Mouse (Mus musculus) neural tube, embryonic 14.5 days (tissue): ENCODE data around the gene Mrpl53. TPM values are rescaled to one million over a fixed set of nuclear protein-coding genes. Genes with fewer than 3 reads are reported as not detected.

Source experiments
- ATAC-seq: fragments of 200-750 bp; cut with Nextera tagmentation; 2 replicates; pipeline ENCODE4 v1.8.0; 2017; ENCODE audit warnings: low read depth, mild to moderate bottlenecking, moderate TSS enrichment, moderate library complexity
- H3K27ac ChIP-seq: fragments of 300-500 bp; sonication (generic); 2 replicates; pipeline ENCODE4 v1.5.1; 2014; ENCODE audit warnings: low read depth, mild to moderate bottlenecking, control low read depth, low read length, moderate library complexity, mixed read lengths
- H3K27me3 ChIP-seq: fragments of 300-500 bp; sonication (generic); 2 replicates; pipeline ENCODE4 v1.6.1; 2014; ENCODE audit warnings: low read length; ENCODE audit not compliant: control insufficient read depth, insufficient read depth
- H3K36me3 ChIP-seq: fragments of 300-500 bp; sonication (generic); 2 replicates; pipeline ENCODE4 v1.6.1; 2014; ENCODE audit warnings: low read length, mixed read lengths; ENCODE audit not compliant: control insufficient read depth, insufficient read depth
- H3K4me1 ChIP-seq: fragments of 300-500 bp; sonication (generic); 2 replicates; pipeline ENCODE4 v1.6.1; 2014; ENCODE audit warnings: low read length; ENCODE audit not compliant: control insufficient read depth, insufficient read depth
- H3K4me2 ChIP-seq: fragments of 300-500 bp; sonication (generic); 2 replicates; pipeline ENCODE4 v1.6.1; 2014; ENCODE audit warnings: mild to moderate bottlenecking, low read depth, low read length, control low read depth
- H3K4me3 ChIP-seq: fragments of 300-500 bp; sonication (generic); 2 replicates; pipeline ENCODE4 v1.5.1; 2014; ENCODE audit warnings: low read depth, low read length, control low read depth, mixed read lengths
- H3K9ac ChIP-seq: fragments of 300-500 bp; sonication (generic); replicated peaks from 2 replicates; pipeline ENCODE4 v1.6.1; 2014; ENCODE audit warnings: low read depth, mild to moderate bottlenecking, control low read depth, low read length, mixed read lengths
- H3K9me3 ChIP-seq: fragments of 300-500 bp; sonication (generic); 2 replicates; pipeline ENCODE4 v1.6.1; 2016; ENCODE audit warnings: low read length; ENCODE audit not compliant: control insufficient read depth
- WGBS: fragments of 180-500 bp; shearing (Covaris S2); extraction: QIAGEN DNeasy Blood & Tissue Kit; methylation state at CpG from one replicate; pipeline ENCODE4 v1.1.7; 2014; 5-methylcytosine and 5-hydroxymethylcytosine counted together
- polyA plus RNA-seq: library from polyadenylated mRNA; unstranded; fragments of >200 nt; fragmentation: Nextera tagmentation; extraction: Ambion mirVana; gene quantifications from 2 replicates; pipeline ENCODE4 v1.2.1, GENCODE M21; 2014

Gene Mrpl53
- polyA plus RNA-seq, 1 experiment from 2014 or later = 118 TPM

GRCm38 (mm10) chr6:83127419-83127818 is 18.6 kb downstream of the Mrpl53 start:
- WGBS = 92% methylated on average over 5 of the region's 5 CpGs
- H3K27ac ChIP-seq = no peak overlapping the region
- H3K9ac ChIP-seq = no peak overlapping the region
- H3K4me3 ChIP-seq = no peak overlapping the region
- no peak overlapping the region for H3K4me2 ChIP-seq
- no peaks in the 10 kb centered on the region for H3K9me3 ChIP-seq
- H3K36me3 ChIP-seq = no peaks in the 10 kb centered on the region
- peaks cover 21% of the 10 kb centered on the region for H3K4me1 ChIP-seq
- H3K27me3 ChIP-seq = no peaks in the 10 kb centered on the region
- no peak for ATAC-seq

GRCm38 (mm10) chr6:83131469-83132034 is 22.7 kb downstream of the Mrpl53 start:
- H3K36me3 ChIP-seq = no peaks in the 10 kb centered on the region
- no peak for ATAC-seq
- no peaks in the 10 kb centered on the region for H3K27me3 ChIP-seq

GRCm38 (mm10) chr6:83132176-83132919 is 23.5 kb downstream of the Mrpl53 start:
- Histone ChIP-seq H3K4me2 (no peak overlapping the region), H3K4me1 (peaks cover 5% of the 10 kb centered on the region; the same call in 1 of the 2 replicates), H3K27ac (no peak overlapping the region), H3K36me3 (no peaks in the 10 kb centered on the region), H3K27me3 (no peaks in the 10 kb centered on the region), H3K9ac (no peak overlapping the region), H3K9me3 (no peaks in the 10 kb centered on the region), H3K4me3 (no peak overlapping the region)
- ATAC-seq = no peak
- WGBS = 85% methylated on average over 9 of the region's 9 CpGs

More at GRCm38 (mm10) chr6:83131469-83132034, 22.7 kb downstream of the Mrpl53 start:
- Histone ChIP-seq H3K27ac (no peak overlapping the region), H3K4me3 (no peak overlapping the region), H3K9ac (no peak overlapping the region), H3K4me1 (peaks cover 5% of the 10 kb centered on the region; the same call in 1 of the 2 replicates), H3K4me2 (no peak overlapping the region), H3K9me3 (no peaks in the 10 kb centered on the region)
- 83% methylated on average over 6 of the region's 6 CpGs for WGBS

GRCm38 (mm10) chr6:83134226-83134625 is 25.4 kb downstream of the Mrpl53 start:
- Histone ChIP-seq H3K27ac (no peak overlapping the region), H3K4me3 (no peak overlapping the region), H3K4me1 (peaks cover 5% of the 10 kb centered on the region; the same call in 1 of the 2 replicates), H3K9me3 (no peaks in the 10 kb centered on the region), H3K36me3 (no peaks in the 10 kb centered on the region), H3K4me2 (no peak overlapping the region), H3K27me3 (no peaks in the 10 kb centered on the region), H3K9ac (no peak overlapping the region)
- 77% methylated on average over 3 of the region's 3 CpGs for WGBS
- ATAC-seq = no peak

GRCm38 (mm10) chr6:83134951-83135513 is 26.2 kb downstream of the Mrpl53 start, which contains the start of gene Rtkn:
Rtkn (plus strand) TSS chr6:83135463.
- Histone ChIP-seq H3K9ac (peak within 1 kb of the TSS; percentile 21; the same call in 1 of the 2 replicates), H3K27ac (no peak within 1 kb of the TSS)

GRCm38 (mm10) chr6:83135571-83136161 is 26.8 kb downstream of the Mrpl53 start:
- ATAC-seq = no peak
- Histone ChIP-seq H3K27me3 (no peaks in the 10 kb centered on the region), H3K9ac (peak overlapping the region; percentile 21; the same call in 1 of the 2 replicates), H3K27ac (no peak overlapping the region), H3K4me1 (peaks cover 5% of the 10 kb centered on the region; the same call in 1 of the 2 replicates), H3K4me3 (peak overlapping the region; percentile 7; the same call in 1 of the 2 replicates), H3K9me3 (no peaks in the 10 kb centered on the region), H3K36me3 (no peaks in the 10 kb centered on the region), H3K4me2 (peak overlapping the region; percentile 50; the same call in 1 of the 2 replicates)
- 6% methylated on average over 37 of the region's 37 CpGs for WGBS

More at GRCm38 (mm10) chr6:83134951-83135513, 26.2 kb downstream of the Mrpl53 start, which contains the start of gene Rtkn:
- Histone ChIP-seq H3K36me3 (no peaks in the 10 kb centered on the region), H3K4me1 (peaks cover 5% of the 10 kb centered on the region; the same call in 1 of the 2 replicates), H3K9me3 (no peaks in the 10 kb centered on the region), H3K4me3 (peak within 1 kb of the TSS; percentile 7; the same call in 1 of the 2 replicates), H3K4me2 (peak within 1 kb of the TSS; percentile 50; the same call in 1 of the 2 replicates), H3K27me3 (no peaks in the 10 kb centered on the region)
- 69% methylated on average over 7 of the region's 7 CpGs for WGBS
- ATAC-seq = no peak

- H3K4me1 ChIP-seq = peaks cover 5% of the 10 kb centered on the region; the same call in 1 of the 2 replicates
- peak overlapping the region; percentile 58 for H3K9ac ChIP-seq
- H3K27ac ChIP-seq = peak overlapping the region; percentile 85
- peak overlapping the region; percentile 50 for H3K4me2 ChIP-seq
- WGBS = 16% methylated on average over 5 of the region's 5 CpGs
- H3K27me3 ChIP-seq = no peaks in the 10 kb centered on the region
- H3K9me3 ChIP-seq = no peaks in the 10 kb centered on the region
- peak; percentile 2; the same call in 1 of the 2 replicates for ATAC-seq
- no peaks in the 10 kb centered on the region for H3K36me3 ChIP-seq
- peak overlapping the region; percentile 29 for H3K4me3 ChIP-seq
Observed at GRCm38 (mm10) chr6:83136291-83136880, 27.5 kb downstream of the Mrpl53 start.

- peak; percentile 74 for ATAC-seq
- no peaks in the 10 kb centered on the region for H3K27me3 ChIP-seq
- H3K9me3 ChIP-seq = no peaks in the 10 kb centered on the region
- peak overlapping the region; percentile 85 for H3K27ac ChIP-seq
- H3K4me1 ChIP-seq = peaks cover 8% of the 10 kb centered on the region
- peak overlapping the region; percentile 29 for H3K4me3 ChIP-seq
- H3K36me3 ChIP-seq = no peaks in the 10 kb centered on the region
- H3K9ac ChIP-seq = peak overlapping the region; percentile 58
- H3K4me2 ChIP-seq = peak overlapping the region; percentile 50
- WGBS = 1% methylated on average over 26 of the region's 26 CpGs
Observed at GRCm38 (mm10) chr6:83136881-83137575, 28.2 kb downstream of the Mrpl53 start.
